Mouse (Mus musculus): ENCODE measurements around the gene Hbs1l. TPM values are rescaled to one million over a fixed set of nuclear protein-coding genes. Genes with fewer than 3 reads are reported as not detected.

The Hbs1l gene
- total and polyA plus RNA-seq, 2 experiments from 2014 or later = 46.5 to 51.0 TPM

DNA sequence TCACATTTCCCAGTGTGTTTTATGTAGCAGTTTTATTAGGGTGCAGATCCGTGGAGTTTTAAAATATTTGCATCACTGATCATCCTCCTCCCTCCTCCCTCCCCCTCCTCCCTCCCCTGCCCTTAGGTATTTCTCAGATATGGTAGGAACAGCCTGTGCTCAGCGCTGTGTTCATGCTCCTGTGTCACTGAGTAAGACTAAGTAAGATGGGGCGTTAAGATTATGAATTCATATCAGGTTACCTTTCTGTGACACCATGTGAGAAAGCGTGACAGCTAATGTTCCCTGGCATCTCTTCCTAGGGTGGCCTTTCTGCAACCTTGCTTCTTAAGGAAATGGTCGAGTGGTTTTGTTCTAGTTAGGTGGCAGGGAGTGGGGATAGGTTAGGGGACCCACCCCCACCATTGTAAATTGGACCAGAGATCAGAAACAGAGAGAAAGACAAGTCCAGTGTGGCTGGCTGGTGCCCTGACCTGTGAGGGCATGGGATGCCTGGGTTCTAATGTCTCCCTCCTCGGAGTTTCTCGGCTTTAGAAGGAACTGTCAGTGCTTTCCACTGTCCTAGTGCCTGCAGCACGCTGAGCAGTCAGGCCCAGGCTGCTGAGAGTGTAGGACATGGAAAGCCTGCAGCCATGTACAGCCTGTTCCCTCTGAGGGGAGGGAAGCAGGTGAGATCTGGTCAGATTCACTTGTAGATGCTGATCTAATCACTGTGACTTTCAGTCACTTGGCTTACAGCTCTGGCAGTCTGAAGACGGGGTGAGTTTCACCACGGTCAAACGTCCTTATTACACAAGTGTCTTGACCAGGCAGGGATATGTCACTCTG, 110.1 kb downstream of the Hbs1l start:
- Histone ChIP-seq H3K4me1 (ENCODE audit: control insufficient read depth, insufficient read depth) (peaks cover 7% of the 10 kb centered on the region), H3K4me2 (ENCODE audit: low read depth, low read length) (no peak overlapping the region), H3K36me3 (replicated peaks; ENCODE audit: control insufficient read depth, insufficient read depth, low read length) (no peaks in the 10 kb centered on the region), H3K27me3 (ENCODE audit: control insufficient read depth, insufficient read depth, low read length) (no peaks in the 10 kb centered on the region), H3K27ac (ENCODE audit: low read depth) (no peak overlapping the region), H3K9me3 (replicated peaks; ENCODE audit: control insufficient read depth, low read length) (no peaks in the 10 kb centered on the region), H3K9ac (replicated peaks; ENCODE audit: low read depth, low read length) (no peak overlapping the region), H3K4me3 (ENCODE audit: low read depth, low read length) (no peak overlapping the region)
- DNase-seq (ENCODE audit: low spot score) = no peak
- no peak for TF ChIP-seq EP300 (IDR thresholded peaks at IDR 0.05; ENCODE audit: low read depth)
- no peak for TF ChIP-seq CTCF (IDR thresholded peaks at IDR 0.05; ENCODE audit: low read depth)
- ATAC-seq (ENCODE audit: insufficient read depth, low read depth) = no peak
- 73% methylated on average over 11 of the region's 11 CpGs for WGBS

DNA sequence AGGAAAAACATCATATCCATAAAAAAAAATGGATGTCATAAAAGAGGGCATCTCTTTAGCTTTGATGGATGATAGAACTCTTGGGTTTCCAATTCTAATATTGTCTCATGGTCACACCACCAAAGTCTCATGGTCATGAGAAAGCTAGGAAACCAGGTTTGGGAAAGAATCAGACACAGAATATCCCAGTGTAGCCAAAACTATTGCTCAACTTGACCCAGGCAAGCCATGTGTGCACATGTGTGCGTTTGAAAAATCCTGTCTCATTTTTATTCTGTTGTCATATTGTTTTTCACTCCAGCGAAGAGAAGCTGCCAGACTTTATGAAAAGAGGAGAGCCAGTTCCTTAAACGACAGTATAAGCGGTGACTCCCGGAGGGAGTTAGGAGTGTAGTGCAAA, 114.9 kb downstream of the Hbs1l start:
- Histone ChIP-seq H3K36me3 (replicated peaks; ENCODE audit: control insufficient read depth, insufficient read depth, low read length) (no peaks in the 10 kb centered on the region), H3K4me1 (ENCODE audit: control insufficient read depth, insufficient read depth) (no peaks in the 10 kb centered on the region), H3K4me3 (ENCODE audit: low read depth, low read length) (no peak overlapping the region), H3K9me3 (replicated peaks; ENCODE audit: control insufficient read depth, low read length) (no peaks in the 10 kb centered on the region), H3K27me3 (ENCODE audit: control insufficient read depth, insufficient read depth, low read length) (no peaks in the 10 kb centered on the region), H3K27ac (ENCODE audit: low read depth) (no peak overlapping the region), H3K4me2 (ENCODE audit: low read depth, low read length) (no peak overlapping the region), H3K9ac (replicated peaks; ENCODE audit: low read depth, low read length) (no peak overlapping the region)
- 68% methylated on average over 5 of the region's 5 CpGs for WGBS
- DNase-seq (ENCODE audit: low spot score) = no peak
- TF ChIP-seq EP300 (IDR thresholded peaks at IDR 0.05; ENCODE audit: low read depth) (no peak), CTCF (IDR thresholded peaks at IDR 0.05; ENCODE audit: low read depth) (no peak)
- no peak for ATAC-seq (ENCODE audit: insufficient read depth, low read depth)

DNA sequence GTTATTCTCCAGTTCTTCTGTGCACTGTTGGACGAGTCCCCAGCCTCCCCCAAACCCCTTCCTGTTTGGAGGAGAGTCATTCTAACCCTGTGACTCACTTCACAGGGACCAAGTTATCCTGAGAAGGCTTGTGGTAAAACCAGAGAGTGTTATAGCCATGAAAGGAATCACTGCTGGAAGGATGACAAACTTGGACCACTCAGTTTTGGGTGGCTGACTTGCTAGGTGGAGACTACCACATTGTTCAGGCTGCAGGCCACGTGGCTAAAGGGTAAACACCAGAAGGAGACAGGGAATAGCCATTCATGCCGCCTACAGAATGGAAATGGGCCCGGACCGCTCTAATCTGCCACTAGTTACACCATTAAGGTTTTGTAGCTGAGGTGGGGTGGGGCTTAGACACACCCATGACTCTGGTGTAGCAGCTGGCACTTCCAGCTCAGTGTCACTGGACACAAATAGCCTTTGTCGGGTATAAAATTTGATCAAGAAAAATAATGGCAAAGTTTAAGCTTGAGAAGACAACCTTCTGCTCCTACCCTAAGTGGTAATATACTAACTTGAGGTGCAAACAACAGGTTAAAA, 115.9 kb downstream of the Hbs1l start:
- TF ChIP-seq EP300 (IDR thresholded peaks at IDR 0.05; ENCODE audit: low read depth) (no peak), CTCF (IDR thresholded peaks at IDR 0.05; ENCODE audit: low read depth) (no peak)
- 69% methylated on average over 6 of the region's 6 CpGs for WGBS
- no peak overlapping the region for H3K9ac ChIP-seq (replicated peaks; ENCODE audit: low read depth, low read length)
- H3K27ac ChIP-seq (ENCODE audit: low read depth) = no peak overlapping the region
- no peak overlapping the region for H3K4me3 ChIP-seq (ENCODE audit: low read depth, low read length)
- no peaks in the 10 kb centered on the region for H3K4me1 ChIP-seq (ENCODE audit: control insufficient read depth, insufficient read depth)
- DNase-seq (ENCODE audit: low spot score) (no peak), ATAC-seq (ENCODE audit: insufficient read depth, low read depth) (no peak)
- no peak overlapping the region for H3K4me2 ChIP-seq (ENCODE audit: low read depth, low read length)
- H3K36me3 ChIP-seq (replicated peaks; ENCODE audit: control insufficient read depth, insufficient read depth, low read length) = no peaks in the 10 kb centered on the region
- no peaks in the 10 kb centered on the region for H3K27me3 ChIP-seq (ENCODE audit: control insufficient read depth, insufficient read depth, low read length)
- no peaks in the 10 kb centered on the region for H3K9me3 ChIP-seq (replicated peaks; ENCODE audit: control insufficient read depth, low read length)

DNA sequence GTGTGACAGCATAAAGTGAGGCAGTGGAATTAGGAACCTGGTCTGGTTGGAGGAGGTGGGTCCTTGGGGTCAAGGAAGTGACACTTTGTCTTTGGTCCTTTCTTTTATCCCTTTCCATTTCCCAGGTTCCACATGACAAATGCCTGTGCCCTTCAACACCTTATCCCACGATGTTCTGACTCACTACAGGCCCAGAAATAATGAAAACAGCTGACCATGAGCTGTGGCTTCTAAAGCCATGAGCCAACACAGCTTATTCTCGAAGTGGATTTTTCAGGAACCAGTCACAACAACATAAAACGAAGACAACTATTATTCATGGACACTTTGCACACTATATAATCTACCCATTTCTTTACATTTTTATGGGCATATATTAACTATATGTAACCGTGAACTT, 119.3 kb downstream of the Hbs1l start:
- 71% methylated on average over 4 of the region's 4 CpGs for WGBS
- Histone ChIP-seq H3K4me3 (ENCODE audit: low read depth, low read length) (no peak overlapping the region), H3K27ac (ENCODE audit: low read depth) (no peak overlapping the region), H3K36me3 (replicated peaks; ENCODE audit: control insufficient read depth, insufficient read depth, low read length) (no peaks in the 10 kb centered on the region), H3K4me1 (ENCODE audit: control insufficient read depth, insufficient read depth) (no peaks in the 10 kb centered on the region), H3K9me3 (replicated peaks; ENCODE audit: control insufficient read depth, low read length) (no peaks in the 10 kb centered on the region), H3K9ac (replicated peaks; ENCODE audit: low read depth, low read length) (no peak overlapping the region), H3K4me2 (ENCODE audit: low read depth, low read length) (no peak overlapping the region), H3K27me3 (ENCODE audit: control insufficient read depth, insufficient read depth, low read length) (no peaks in the 10 kb centered on the region)
- ATAC-seq (ENCODE audit: insufficient read depth, low read depth) (no peak), DNase-seq (ENCODE audit: low spot score) (no peak)
- TF ChIP-seq EP300 (IDR thresholded peaks at IDR 0.05; ENCODE audit: low read depth) (no peak), CTCF (IDR thresholded peaks at IDR 0.05; ENCODE audit: low read depth) (no peak)

GRCm38 (mm10) chr10:21416184-21416583, 120.4 kb downstream of the Hbs1l start:
- DNase-seq (ENCODE audit: low spot score) = no peak
- Histone ChIP-seq H3K9ac (replicated peaks; ENCODE audit: low read depth, low read length) (no peak overlapping the region), H3K27ac (ENCODE audit: low read depth) (no peak overlapping the region), H3K4me2 (ENCODE audit: low read depth, low read length) (no peak overlapping the region), H3K4me1 (ENCODE audit: control insufficient read depth, insufficient read depth) (no peaks in the 10 kb centered on the region), H3K9me3 (replicated peaks; ENCODE audit: control insufficient read depth, low read length) (no peaks in the 10 kb centered on the region), H3K36me3 (replicated peaks; ENCODE audit: control insufficient read depth, insufficient read depth, low read length) (no peaks in the 10 kb centered on the region), H3K27me3 (ENCODE audit: control insufficient read depth, insufficient read depth, low read length) (no peaks in the 10 kb centered on the region), H3K4me3 (ENCODE audit: low read depth, low read length) (no peak overlapping the region)
- no peak for ATAC-seq (ENCODE audit: insufficient read depth, low read depth)
- TF ChIP-seq CTCF (IDR thresholded peaks at IDR 0.05; ENCODE audit: low read depth) (no peak), EP300 (IDR thresholded peaks at IDR 0.05; ENCODE audit: low read depth) (no peak)
- WGBS = 86% methylated on average over 5 of the region's 5 CpGs

Other genes starting within 250 kb of the Hbs1l start
- 0.15 and 2.0 TPM in 2 replicates for gene Myb, start 135.0 kb upstream of the Hbs1l start, total RNA-seq (2014; rRNA removed; ENCODE audit: low replicate concordance)
- 0.20 and 0.36 TPM in 2 replicates for gene Myb, start 135.0 kb upstream of the Hbs1l start, polyA plus RNA-seq (2015; fragmentation: Nextera tagmentation; extraction: Ambion mirVana)
- gene Aldh8a1, start 81.3 kb downstream of the Hbs1l start, total RNA-seq (2014; rRNA removed; ENCODE audit: low replicate concordance) = not detected in 2 replicates
- gene Aldh8a1, start 81.3 kb downstream of the Hbs1l start, polyA plus RNA-seq (2015; fragmentation: Nextera tagmentation; extraction: Ambion mirVana) = not detected in 2 replicates